Mouse (Mus musculus) thymus, adult 2 months (tissue): ENCODE measurements around the gene Sesn2.

Experiments used
- CTCF ChIP-seq: fragments of 200-500 bp; IDR thresholded peaks from 2 replicates; pipeline ENCODE4 v1.5.1; 2012; ENCODE audit warnings: mild to moderate bottlenecking, control low read depth, low read length, moderate library complexity, borderline replicate concordance; ENCODE audit not compliant: control insufficient read depth, poor library complexity, insufficient read depth; ENCODE audit errors: extremely low read depth
- POLR2A ChIP-seq: fragments of 200-500 bp; IDR thresholded peaks from 2 replicates; pipeline ENCODE4 v1.6.1; 2012; ENCODE audit warnings: mild to moderate bottlenecking, low read length, control low read depth, moderate library complexity; ENCODE audit not compliant: control insufficient read depth, poor library complexity, insufficient read depth; ENCODE audit errors: extremely low read depth

DNA sequence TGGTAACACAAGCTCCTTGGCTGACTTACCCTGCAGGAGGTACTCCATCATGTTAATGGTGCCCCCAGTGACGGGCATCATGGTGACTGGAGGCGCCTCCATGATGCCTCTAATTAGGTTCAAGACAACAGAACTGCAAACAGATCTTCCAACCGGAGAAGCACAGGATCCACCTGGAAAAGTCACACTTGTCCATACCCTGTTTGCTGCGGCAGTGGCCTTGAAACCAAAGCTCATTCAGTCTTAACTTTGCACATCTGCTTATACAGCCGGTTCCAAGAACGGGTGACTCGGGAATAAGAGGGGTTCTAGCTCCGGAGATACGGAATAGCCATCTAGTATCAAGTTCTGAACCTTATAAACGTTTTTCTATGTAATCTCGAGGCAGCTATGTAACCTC lies 47.5 kb downstream of the Sesn2 start:
- TF ChIP-seq CTCF (no peak), POLR2A (no peak)
